Mouse (Mus musculus): Measurements from ENCODE around the gene 1110051M20Rik.

GRCm38 (mm10) chr2:91339591-91339990 lies 104.9 kb downstream of the 1110051M20Rik start:
- TF ChIP-seq EP300 (IDR thresholded peaks at IDR 0.05; ENCODE audit: insufficient read depth, low read depth, low read length) (no peak), POLR2A (IDR thresholded peaks at IDR 0.05; ENCODE audit: insufficient read depth, low read depth, low read length) (no peak)

All from heart, adult 2 months (tissue).